Mouse (Mus musculus) liver, postnatal 0 days (tissue): ENCODE data around the gene St6galnac3.

Experiments
- CTCF ChIP-seq: sonication (generic); IDR thresholded peaks from 2 replicates; pipeline ENCODE4 v1.5.1; 2016; ENCODE audit warnings: antibody characterized with exemption, low read depth
- EP300 ChIP-seq: IDR thresholded peaks from 2 replicates; pipeline ENCODE4 v1.6.1; 2016; ENCODE audit warnings: antibody characterized with exemption, low read depth, mild to moderate bottlenecking

- no peak for TF ChIP-seq CTCF
- no peak for TF ChIP-seq EP300
Measured at GRCm38 (mm10) chr3:153568815-153569214, 156.2 kb downstream of the St6galnac3 start.
